Mouse (Mus musculus): Measurements from ENCODE around the gene Foxc2.
"Not testable (repeated sequence)": the region's sequence is repeated elsewhere in the genome, so short reads cannot be mapped to it uniquely, and the experiment has no call there.

DNA sequence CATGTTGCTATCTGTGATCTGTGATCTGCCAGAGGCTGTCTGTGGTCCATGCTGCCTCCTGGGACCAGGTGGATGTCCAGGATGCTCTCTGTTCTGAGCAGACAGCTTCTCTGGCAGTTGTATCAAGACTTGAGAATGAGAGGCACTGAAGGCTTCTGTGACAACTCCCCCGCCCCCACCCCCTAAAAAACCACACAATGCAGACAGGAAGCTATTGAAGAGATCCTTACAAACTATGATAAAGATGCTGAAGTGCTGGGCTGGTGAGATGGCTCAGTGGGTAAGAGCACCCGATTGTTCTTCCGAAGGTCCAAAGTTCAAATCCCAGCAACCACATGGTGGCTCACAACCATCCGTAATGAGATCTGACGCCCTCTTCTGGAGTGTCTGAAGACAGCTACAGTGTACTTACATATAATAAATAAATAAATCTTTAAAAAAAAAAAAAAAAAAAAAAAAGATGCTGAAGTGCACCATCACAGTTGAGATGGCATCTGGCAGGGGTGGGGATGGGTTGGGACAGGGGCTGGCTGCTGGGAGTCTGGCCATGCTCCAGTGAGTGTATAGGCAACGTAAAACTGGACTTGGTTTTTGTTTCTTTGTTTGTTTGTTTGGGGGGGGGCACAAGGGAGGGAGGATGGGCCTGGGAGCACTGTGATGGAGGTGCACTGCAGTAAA is 29.6 kb downstream of the Foxc2 start:
- TF ChIP-seq CTCF (IDR thresholded peaks at IDR 0.05; ENCODE audit: low read depth, low read length); POLR2AphosphoS5 (IDR thresholded peaks at IDR 0.05; ENCODE audit: insufficient replicate concordance, low read depth, low read length); GATA1 (IDR thresholded peaks at IDR 0.05; ENCODE audit: borderline replicate concordance, low read length): not testable (repeated sequence)
